Mouse (Mus musculus): ENCODE results near the gene Taldo1. TPM values are rescaled to one million over a fixed set of nuclear protein-coding genes. Genes with fewer than 3 reads are reported as not detected.

The Taldo1 gene
- total and polyA plus RNA-seq, 2 experiments from 2014 or later: 156 to 252 TPM

DNA sequence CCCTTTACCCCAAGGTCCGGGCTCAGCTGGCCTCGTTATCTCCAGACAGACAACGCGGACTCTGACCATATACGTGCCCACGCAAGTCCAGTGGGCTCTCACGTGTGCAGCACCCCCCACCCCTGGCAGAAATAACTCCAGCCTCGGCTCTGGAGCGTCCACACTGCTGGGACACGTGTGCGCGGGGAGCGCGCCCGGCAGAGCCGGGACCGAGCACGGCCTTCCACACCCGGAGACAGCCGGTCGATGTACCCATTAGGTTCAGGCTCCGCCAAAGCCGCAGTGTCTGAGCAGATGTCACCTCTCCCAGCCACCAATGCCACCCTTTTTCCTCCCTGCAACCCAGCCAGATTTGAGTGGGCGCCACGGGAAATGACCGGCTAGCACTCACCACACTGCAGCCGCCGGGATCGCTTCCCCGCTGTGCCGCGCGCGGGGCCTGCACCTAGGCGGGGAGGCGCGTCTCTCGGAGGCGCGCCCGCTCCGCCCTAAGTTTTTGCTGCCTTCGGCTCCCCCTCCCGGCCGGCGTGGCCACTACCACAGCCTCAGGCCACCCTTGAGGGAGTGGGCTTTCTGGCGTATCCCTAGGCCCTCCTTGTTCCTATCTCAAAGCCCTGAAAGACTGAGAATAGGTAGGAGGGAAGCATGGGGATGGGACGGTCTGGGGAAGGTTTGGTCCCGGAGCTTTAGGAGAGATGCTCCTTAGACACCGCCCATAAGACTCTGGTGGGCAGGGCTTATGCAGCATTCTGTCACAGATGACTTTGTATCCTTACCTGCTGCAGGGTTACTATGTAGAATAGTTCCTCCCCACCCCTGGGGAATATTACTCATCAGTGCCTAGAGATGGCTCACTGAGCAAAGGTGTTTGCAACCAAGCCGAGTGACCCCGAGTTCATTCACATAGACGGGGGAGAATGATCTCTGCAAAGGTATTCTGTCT, 45.5 kb downstream of the Taldo1 start, which contains the start of gene Slc25a22:
TSS of gene Slc25a22 (minus strand) at position 715 of the 943 bp plus-strand sequence.
- ATAC-seq (peak; percentile 84), DNase-seq (ENCODE audit: low spot score) (peak; percentile 92)
- peak within 1 kb of the TSS; percentile 90 for H3K4me2 ChIP-seq (ENCODE audit: low read depth, low read length)
- no peaks in the 10 kb centered on the region for H3K9me3 ChIP-seq (ENCODE audit: low read length)
- no peaks in the 10 kb centered on the region; the same call in 1 of the 2 replicates for H3K36me3 ChIP-seq (ENCODE audit: insufficient read depth, low read length)
- WGBS: 5% methylated on average over 53 of the region's 53 CpGs
- peaks cover 27% of the 10 kb centered on the region for H3K4me1 ChIP-seq (ENCODE audit: insufficient read depth, low read length)
- H3K4me3 ChIP-seq (ENCODE audit: low read length): peak within 1 kb of the TSS; percentile 51
- TF ChIP-seq CTCF (IDR thresholded peaks at IDR 0.05; ENCODE audit: low read depth): peak; percentile 69
- H3K27me3 ChIP-seq (ENCODE audit: insufficient read depth, low read length): no peaks in the 10 kb centered on the region
- peak within 1 kb of the TSS; percentile 80 for H3K27ac ChIP-seq
- peak within 1 kb of the TSS; percentile 70 for H3K9ac ChIP-seq (replicated peaks; ENCODE audit: low read length)

GRCm38 (mm10) chr7:141438201-141438968, 46.4 kb downstream of the Taldo1 start:
- Histone ChIP-seq H3K4me2 (ENCODE audit: low read depth, low read length) (peak overlapping the region; percentile 90; the same call in 1 of the 2 replicates), H3K27ac (peak overlapping the region; percentile 80; the same call in 1 of the 2 replicates), H3K27me3 (ENCODE audit: insufficient read depth, low read length) (no peaks in the 10 kb centered on the region), H3K4me3 (ENCODE audit: low read length) (no peak overlapping the region), H3K36me3 (ENCODE audit: insufficient read depth, low read length) (no peaks in the 10 kb centered on the region), H3K9ac (replicated peaks; ENCODE audit: low read length) (peak overlapping the region; percentile 70; the same call in 1 of the 2 replicates), H3K9me3 (ENCODE audit: low read length) (no peaks in the 10 kb centered on the region), H3K4me1 (ENCODE audit: insufficient read depth, low read length) (peaks cover 25% of the 10 kb centered on the region)
- ATAC-seq (no peak), DNase-seq (ENCODE audit: low spot score) (no peak)
- no peak for TF ChIP-seq CTCF (IDR thresholded peaks at IDR 0.05; ENCODE audit: low read depth)
- 86% methylated on average over 12 of the region's 12 CpGs for WGBS

DNA sequence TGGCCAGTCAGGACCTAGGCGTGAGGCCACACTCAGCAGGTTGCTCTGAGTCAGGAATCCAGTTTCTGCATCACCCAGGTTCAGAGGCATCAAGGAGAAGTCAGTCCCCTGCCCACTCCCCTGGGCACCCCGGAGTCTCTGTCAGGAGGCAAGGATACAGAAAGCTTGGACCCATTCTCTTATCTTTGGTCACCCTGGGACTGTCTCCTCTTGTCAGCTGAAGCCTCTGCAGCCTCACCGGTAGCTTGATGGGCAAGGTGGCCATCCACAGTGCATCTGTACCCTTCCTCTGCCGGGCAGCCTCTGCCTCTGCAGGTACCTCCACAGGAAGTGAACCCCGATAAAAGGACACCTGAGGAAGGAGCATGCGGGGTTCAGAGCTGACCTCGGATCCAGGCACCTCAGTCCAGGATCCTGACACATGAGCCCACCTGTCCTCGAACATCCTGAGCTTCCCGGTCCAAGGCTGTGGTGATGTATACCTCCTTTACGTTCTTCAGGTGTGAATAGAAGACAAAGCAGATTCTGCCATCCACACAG, 47.2 kb downstream of the Taldo1 start:
- no peaks in the 10 kb centered on the region for H3K9me3 ChIP-seq (ENCODE audit: low read length)
- 96% methylated on average over 10 of the region's 10 CpGs for WGBS
- no peaks in the 10 kb centered on the region for H3K27me3 ChIP-seq (ENCODE audit: insufficient read depth, low read length)
- DNase-seq (ENCODE audit: low spot score) (no peak), ATAC-seq (no peak)
- no peak overlapping the region for H3K9ac ChIP-seq (replicated peaks; ENCODE audit: low read length)
- H3K4me2 ChIP-seq (ENCODE audit: low read depth, low read length): no peak overlapping the region
- H3K4me3 ChIP-seq (ENCODE audit: low read length): no peak overlapping the region
- H3K27ac ChIP-seq: no peak overlapping the region
- no peaks in the 10 kb centered on the region for H3K36me3 ChIP-seq (ENCODE audit: insufficient read depth, low read length)
- TF ChIP-seq CTCF (IDR thresholded peaks at IDR 0.05; ENCODE audit: low read depth): no peak
- peaks cover 23% of the 10 kb centered on the region for H3K4me1 ChIP-seq (ENCODE audit: insufficient read depth, low read length)

DNA sequence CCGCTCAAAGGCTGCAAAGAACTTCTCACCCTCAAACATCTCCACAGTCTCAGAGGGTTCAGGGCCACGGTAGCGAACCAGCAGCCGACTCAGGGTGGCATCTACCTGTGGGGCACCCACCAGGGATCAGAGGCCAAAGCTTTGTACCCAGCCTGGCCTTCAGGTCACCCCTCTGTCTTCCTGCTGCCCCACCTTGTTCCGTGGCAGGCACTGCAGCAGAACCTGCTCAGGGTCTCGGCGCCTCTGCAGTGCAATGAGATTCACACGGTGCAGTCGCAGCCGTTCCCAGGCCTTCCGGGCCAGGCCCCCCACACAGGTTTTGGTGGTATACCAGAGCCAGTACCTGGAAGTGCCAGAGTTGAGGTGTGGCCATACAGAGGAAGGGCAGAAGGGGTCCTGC, 47.8 kb downstream of the Taldo1 start:
- Histone ChIP-seq H3K4me1 (ENCODE audit: insufficient read depth, low read length) (peaks cover 21% of the 10 kb centered on the region), H3K36me3 (ENCODE audit: insufficient read depth, low read length) (no peaks in the 10 kb centered on the region), H3K4me2 (ENCODE audit: low read depth, low read length) (no peak overlapping the region), H3K27ac (no peak overlapping the region), H3K27me3 (ENCODE audit: insufficient read depth, low read length) (no peaks in the 10 kb centered on the region), H3K4me3 (ENCODE audit: low read length) (no peak overlapping the region), H3K9me3 (ENCODE audit: low read length) (no peaks in the 10 kb centered on the region), H3K9ac (replicated peaks; ENCODE audit: low read length) (no peak overlapping the region)
- TF ChIP-seq CTCF (IDR thresholded peaks at IDR 0.05; ENCODE audit: low read depth): no peak
- no peak for DNase-seq (ENCODE audit: low spot score)
- WGBS: 98% methylated on average over 11 of the region's 11 CpGs
- ATAC-seq: no peak

GRCm38 (mm10) chr7:141440613-141441012, 48.6 kb downstream of the Taldo1 start:
- Histone ChIP-seq H3K4me3 (ENCODE audit: low read length) (no peak overlapping the region), H3K9me3 (ENCODE audit: low read length) (no peaks in the 10 kb centered on the region), H3K36me3 (ENCODE audit: insufficient read depth, low read length) (no peaks in the 10 kb centered on the region), H3K27me3 (ENCODE audit: insufficient read depth, low read length) (no peaks in the 10 kb centered on the region), H3K9ac (replicated peaks; ENCODE audit: low read length) (no peak overlapping the region), H3K27ac (no peak overlapping the region), H3K4me2 (ENCODE audit: low read depth, low read length) (no peak overlapping the region), H3K4me1 (ENCODE audit: insufficient read depth, low read length) (peaks cover 14% of the 10 kb centered on the region)
- 32% methylated on average over 6 of the region's 6 CpGs for WGBS
- ATAC-seq (no peak), DNase-seq (ENCODE audit: low spot score) (peak; percentile 80)
- TF ChIP-seq CTCF (IDR thresholded peaks at IDR 0.05; ENCODE audit: low read depth): peak; percentile 78

DNA sequence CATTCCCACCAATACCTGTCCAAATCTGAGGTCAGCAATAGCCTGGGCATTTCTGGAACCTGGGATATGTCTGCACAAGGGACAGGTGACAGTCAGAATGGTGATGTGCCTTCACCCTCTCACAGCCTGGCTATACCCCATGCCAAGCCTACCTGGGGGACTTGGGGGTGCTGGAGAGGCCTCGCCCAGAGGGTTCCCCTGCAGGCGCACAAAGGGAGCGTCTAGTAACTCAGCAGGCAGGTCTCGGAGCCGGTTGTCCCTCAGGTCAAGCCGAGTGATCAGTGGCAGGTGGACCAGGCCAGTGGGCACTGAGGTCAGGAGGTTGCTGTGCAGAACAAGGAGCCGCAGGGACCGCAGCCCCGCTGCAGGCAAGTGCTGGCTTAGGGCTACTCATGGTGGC, 49.5 kb downstream of the Taldo1 start:
- Histone ChIP-seq H3K36me3 (ENCODE audit: insufficient read depth, low read length) (no peaks in the 10 kb centered on the region), H3K4me1 (ENCODE audit: insufficient read depth, low read length) (peaks cover 9% of the 10 kb centered on the region; the same call in 1 of the 2 replicates), H3K27me3 (ENCODE audit: insufficient read depth, low read length) (no peaks in the 10 kb centered on the region), H3K9ac (replicated peaks; ENCODE audit: low read length) (no peak overlapping the region), H3K4me3 (ENCODE audit: low read length) (no peak overlapping the region), H3K4me2 (ENCODE audit: low read depth, low read length) (no peak overlapping the region), H3K27ac (no peak overlapping the region), H3K9me3 (ENCODE audit: low read length) (no peaks in the 10 kb centered on the region)
- 87% methylated on average over 9 of the region's 9 CpGs for WGBS
- ATAC-seq (no peak), DNase-seq (ENCODE audit: low spot score) (no peak)
- TF ChIP-seq CTCF (IDR thresholded peaks at IDR 0.05; ENCODE audit: low read depth): no peak

Data from hindbrain, postnatal 0 days (tissue).